Mouse (Mus musculus): ENCODE results near the gene Rorc.

Gene Rorc

DNA sequence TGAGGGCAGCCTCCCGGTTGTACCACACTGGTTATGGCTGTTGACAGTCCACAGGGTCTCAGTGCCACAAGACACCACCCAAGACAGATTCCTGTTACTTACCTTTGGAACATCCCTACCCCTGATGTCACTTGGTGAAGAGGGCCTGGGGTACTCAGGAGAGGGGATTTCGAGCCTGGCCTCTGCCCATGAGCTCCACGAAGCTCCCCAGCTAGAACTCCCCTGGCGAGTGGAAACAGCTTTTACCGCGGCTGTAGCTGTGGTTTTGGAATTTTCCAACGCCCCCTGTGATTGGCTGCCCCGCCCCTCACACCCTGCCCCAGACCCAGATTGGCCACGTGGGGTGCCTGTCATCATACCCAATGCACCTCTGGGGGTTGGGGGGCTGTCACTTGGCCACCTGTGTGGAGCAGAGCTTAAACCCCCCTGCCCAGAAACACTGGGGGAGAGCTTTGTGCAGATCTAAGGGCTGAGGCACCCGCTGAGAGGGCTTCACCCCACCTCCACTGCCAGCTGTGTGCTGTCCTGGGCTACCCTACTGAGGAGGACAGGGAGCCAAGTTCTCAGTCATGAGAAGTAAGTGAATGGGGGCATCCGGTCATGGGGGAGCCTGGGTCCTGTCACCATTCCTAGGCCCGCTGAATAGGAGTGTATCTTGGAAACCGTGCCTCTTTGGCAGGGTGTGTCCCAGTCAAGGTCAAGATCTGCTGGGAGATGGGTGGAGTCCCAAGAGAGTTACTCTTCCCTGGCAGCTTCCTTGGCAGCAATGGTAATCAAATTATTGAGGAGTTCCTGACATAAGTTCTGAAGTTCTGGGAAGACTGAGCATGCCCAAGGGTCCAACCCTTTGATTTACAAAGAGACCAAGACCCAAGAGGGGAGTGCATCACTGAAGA, 4.7 kb downstream of the Rorc start:
- DNase-seq (ENCODE audit: low read depth) = no peak

DNA sequence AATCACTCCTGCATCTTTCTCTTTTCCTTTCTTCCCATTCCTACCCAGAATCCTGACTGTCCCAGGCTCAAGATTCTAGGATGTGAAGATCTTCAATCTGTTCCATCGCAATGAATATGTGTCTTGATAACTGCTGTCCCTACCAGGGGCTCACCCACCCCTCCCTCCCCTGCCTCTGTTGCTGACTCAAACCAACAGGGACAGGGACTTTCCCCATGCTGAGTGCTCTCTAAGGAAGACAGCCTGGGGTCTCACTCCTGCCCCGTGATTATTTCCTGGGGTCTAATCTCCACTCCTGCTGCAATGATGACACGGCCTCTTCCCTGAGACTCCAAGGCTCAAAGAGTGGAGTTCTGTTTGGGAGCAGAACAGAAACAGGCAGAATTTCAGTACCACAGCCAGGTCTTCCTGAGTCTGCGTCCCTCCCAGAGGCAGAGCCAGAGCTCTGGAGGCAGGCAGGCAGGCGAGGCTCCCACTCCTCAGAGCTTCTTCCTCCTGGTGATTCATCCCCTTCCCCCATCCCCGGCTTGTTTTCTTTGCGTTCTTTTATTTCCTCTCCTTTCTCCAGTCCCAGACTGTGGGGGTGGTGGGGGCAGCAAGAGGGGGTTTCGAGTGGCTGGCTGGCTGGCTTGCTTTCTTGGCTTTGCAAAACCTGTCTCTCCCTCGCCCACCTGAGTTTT, 7.4 kb downstream of the Rorc start:
- peak; percentile 59 for DNase-seq (ENCODE audit: low read depth)

DNA sequence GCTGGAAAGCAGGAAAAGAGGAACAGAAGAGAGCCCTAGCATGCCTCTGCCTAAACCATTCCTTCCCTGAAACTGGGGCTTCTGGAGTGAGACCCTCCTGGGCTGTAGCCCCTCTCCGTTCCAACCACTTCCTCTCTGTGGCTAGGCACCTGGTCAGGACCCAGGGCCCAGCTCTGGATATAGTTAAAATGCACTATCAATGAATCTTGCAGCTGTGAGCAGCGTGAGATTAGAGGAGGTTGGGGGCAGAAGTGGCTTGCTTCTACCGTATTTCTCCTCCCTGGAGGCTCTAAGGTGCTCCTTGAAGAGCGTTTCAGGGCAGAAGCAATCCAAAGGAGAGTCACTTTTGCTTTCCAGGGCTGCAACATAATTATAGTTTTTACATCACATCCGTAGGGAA, 9.7 kb downstream of the Rorc start:
- DNase-seq (ENCODE audit: low read depth) = no peak

DNA sequence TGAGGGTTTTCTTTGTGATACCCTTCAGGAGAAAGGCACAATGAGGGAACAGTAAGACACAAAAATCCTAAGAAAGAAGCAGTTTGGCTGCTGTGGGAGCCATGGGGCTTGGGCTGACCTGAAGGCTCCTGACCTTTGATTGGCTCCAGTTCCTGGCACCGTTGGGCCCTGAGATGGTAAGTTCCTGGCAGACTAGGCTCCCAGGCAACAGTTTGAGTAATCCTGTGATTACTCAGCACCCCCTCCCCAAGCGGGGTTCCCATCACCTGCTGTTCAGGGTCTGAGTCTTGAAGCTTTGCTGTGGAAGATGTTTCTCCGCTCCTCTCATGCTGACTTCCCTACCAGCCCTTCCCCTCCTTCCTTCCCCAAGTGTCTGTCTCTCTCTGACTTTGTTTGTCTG, 10.9 kb downstream of the Rorc start:
- peak; percentile 24 for DNase-seq (ENCODE audit: low read depth)

DNA sequence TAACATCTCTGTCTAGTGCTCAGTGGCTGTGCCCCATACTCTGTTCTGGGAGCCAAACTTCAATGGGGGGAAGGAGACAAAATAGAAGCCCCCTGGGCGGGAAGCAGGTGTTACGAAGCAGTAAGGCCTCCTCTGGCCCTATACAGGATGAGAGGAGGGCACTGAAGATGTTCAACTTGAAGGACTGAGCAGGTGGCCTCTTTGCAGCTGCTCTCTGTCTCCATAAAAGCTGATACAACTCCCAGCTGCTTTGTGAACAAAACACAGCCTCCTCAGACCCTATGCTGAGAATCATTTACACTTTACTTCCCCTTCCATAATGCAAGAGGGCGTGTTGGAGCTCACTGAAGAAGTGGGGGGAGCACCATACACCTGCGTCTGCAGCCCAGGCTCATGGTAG, 14.1 kb downstream of the Rorc start:
- no peak for DNase-seq (ENCODE audit: low read depth)

DNA sequence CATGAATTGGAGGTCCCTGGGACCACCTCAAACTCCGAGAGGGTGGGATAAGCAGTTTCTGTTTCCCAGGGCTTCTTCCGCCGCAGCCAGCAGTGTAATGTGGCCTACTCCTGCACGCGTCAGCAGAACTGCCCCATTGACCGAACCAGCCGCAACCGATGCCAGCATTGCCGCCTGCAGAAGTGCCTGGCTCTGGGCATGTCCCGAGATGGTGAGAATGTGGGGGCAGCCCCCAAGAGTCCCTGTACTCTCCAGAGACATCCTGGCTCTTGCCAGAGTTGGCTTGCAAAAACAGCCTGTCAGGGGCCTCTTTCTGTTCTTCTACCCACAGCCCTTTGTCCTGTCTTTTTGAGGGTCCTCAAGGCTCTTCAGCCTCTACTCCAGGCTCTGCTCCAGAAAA, 14.8 kb downstream of the Rorc start:
- DNase-seq (ENCODE audit: low read depth) = no peak

DNA sequence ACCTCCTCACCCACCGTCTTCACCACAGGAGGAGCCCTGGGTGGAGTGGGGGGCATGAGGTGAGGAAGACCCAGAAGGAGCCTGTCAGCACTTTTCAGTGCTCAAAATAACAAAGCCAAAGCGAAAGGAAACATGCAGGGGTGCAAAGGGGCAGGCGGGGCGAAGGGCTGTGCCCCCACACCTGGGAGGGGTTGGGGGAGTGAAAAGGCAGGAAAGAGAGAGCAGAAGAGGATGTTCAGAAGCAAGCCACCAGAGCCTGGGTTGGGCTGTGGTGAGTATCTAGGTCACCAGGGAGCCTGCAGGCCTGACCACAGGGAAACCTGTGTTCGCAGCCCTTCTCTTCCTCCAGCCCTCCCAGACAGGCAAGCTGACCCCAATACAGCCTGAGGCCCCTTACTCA, 15.5 kb downstream of the Rorc start:
- DNase-seq (ENCODE audit: low read depth) = no peak

DNA sequence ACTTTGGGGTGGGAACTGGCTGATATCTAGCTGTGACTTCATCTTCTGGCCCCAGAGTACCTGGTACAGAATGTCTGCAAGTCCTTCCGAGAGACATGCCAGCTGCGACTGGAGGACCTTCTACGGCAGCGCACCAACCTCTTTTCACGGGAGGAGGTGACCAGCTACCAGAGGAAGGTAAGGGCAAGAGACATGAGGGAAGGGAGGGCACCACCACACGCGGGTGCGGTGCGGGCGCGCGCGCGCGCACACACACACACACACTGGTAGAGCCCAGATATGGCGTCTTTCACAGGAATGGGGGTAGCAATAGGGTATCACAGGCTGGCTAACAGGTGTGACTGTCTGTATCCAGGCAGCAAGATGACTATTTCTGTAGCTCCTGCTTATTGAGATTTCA, 16.8 kb downstream of the Rorc start:
- DNase-seq (ENCODE audit: low read depth) = no peak

DNA sequence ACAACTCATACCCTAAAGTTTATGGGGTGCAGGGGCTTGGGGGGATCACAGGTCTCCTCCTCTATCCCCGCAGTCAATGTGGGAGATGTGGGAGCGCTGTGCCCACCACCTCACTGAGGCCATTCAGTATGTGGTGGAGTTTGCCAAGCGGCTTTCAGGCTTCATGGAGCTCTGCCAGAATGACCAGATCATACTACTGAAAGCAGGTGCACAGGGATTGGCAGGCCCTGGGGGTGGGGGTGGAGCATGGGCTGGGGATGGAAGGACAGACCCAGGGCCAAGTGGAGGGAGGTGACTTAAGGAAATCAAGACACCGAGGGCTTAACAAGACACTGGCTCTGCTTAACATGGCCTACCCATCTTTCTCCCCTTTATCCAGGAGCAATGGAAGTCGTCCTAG, 18.4 kb downstream of the Rorc start:
- DNase-seq (ENCODE audit: low read depth) = no peak

DNA sequence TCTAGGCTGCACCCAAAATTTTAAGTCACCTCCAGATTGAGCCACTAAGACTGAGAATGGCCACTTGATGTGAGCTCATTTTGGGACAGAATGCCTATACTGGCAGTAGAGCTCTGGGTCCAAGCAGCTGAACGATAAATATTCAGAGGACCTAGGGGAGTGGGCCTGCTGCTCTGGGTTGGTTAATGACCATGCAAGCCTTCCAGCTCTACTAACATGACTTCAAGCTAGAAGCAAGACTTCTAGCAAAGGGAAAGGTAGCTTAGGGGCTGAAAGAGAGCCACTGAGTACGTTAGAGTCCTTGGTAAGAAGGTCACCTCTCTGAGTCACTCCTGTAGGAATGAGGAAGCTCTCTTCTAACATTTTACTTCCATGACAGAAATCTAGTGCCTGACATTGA, 19.5 kb downstream of the Rorc start:
- DNase-seq (ENCODE audit: low read depth) = no peak

DNA sequence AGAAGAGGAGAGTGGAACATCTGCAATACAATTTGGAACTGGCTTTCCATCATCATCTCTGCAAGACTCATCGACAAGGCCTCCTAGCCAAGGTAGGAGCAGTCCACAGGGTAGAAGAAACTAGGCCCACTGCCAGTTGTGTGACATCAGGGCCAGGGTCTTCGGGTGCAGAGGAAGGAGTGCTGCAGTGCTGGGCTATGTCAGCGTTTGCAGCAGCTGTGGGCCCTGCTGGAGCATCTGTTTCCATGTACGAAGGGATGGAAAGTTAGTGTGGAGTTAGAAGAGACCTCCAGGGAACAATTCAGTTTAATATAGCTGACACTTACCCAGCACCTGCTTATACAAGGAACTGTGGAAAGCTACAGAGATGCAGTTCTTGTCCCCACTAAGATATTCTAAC, 20.5 kb downstream of the Rorc start:
- no peak for DNase-seq (ENCODE audit: low read depth)

DNA sequence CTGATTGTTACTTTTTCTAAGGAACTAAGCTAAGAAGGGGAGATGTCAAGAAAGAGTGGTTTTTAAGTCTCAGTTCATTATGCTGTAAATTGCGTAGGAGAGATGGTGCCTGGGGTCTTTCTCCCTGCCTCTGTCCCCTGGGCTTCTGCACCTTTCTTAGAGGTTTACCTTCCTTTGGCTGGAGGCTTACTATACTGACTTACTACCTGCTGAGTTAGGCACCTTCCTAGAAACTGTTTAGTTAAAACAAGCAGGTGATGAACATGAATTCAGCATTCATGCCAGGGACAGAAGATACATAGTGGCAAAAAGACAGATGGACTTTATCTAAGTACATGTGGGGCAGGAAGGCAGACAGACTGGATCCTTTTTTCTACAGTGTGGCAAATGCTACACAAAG, 23.7 kb downstream of the Rorc start:
- DNase-seq (ENCODE audit: low read depth) = no peak

DNA sequence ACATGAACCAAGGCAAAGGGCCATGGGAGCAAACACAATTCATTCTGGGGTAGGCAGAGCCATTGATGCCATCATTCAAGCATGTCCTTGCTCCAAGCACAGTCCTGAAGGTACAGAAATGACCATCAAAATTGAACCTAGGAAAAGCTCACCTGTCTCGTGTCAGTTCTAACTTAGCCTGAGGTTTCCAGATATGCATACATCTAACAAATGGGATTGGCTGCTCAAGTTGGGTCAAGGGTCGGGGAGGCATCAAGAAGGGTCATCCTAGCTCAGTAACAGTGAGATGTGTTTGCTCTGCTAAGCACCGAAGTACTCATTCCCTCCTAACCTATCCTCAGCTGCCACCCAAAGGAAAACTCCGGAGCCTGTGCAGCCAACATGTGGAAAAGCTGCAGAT, 24.3 kb downstream of the Rorc start:
- no peak for DNase-seq (ENCODE audit: low read depth)

DNA sequence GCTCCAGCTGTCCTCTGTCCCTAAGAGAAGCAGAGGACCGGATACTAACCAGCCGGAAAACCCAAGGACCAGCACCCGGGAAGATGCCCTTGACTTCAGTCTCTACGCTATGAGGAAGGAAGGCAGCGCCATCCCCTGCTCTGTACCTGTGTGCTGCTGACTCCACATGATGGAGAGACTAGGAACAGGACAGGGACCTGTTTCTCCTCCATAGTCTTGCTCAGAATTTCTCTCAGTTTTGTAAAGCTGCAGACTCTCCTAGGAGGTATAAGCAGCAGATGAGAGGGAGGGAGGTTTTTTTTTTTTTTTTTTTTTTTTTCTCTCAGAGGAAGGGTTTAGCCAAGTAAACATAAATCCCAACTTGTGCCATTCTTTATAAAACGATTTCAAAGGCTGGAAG, 25.6 kb downstream of the Rorc start, which contains the start of gene Lingo4:
Gene Lingo4, plus strand, starts transcription at position 301 of the 400 bp plus-strand sequence.
- no peak for DNase-seq (ENCODE audit: low read depth)

DNA sequence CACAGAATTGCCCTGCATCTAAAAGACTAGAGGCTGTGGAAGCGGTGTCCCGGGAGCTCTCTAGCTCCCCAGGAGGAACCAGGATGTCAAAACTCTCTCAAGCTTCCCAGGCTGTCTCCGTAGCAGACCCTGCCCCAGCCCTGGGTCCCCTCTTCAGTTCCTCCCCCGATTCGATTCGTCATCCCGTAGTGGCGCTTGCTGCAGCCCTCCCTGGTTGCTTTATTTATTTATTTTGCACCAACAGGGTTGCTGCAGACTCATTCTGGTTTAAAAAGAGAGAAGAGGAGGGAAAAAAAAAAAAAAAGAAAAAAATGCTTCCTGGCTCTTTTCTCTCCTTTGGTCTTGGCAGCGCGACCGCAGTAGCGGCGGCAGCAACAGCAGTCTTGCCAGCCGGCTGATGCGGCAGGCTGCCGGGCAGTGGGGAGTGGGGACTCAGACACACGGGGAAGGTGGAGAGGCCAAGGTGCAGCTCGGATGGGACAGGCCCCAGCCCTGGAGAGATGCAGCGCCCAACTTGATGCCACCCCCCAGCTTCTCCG, 26.4 kb downstream of the Rorc start:
- peak; percentile 35 for DNase-seq (ENCODE audit: low read depth)

DNA sequence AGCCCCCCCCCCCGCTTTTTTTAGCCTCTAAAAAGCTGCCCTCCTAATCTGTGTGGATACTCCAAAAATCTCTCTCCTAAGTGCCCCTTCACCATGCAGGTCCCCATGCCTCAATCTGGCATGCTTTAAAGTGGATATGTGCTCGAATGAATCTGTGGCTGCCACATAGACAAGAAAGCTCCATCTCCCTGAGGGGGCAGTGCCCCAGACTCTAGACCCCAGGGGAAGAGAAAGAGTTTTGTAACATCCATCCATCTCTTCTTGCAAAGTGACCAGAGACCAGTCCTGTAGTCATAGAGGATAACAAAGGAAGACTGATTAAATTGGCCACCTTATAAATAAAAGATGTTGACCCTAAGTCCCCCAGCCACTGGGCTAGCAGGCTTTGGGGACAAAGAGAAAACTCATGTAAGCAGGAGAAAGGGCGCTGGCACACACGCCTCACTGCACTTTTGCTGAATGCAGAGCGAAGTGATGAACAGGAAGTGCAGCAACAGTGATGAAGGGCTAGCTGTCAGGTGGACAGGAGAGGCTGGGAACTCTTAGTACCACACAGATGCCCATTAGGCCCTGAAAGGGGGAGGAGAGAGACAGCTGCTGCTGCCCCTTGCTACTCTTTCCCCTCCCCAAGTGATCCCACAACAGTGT, 27.2 kb downstream of the Rorc start:
- DNase-seq (ENCODE audit: low read depth) = no peak

DNA sequence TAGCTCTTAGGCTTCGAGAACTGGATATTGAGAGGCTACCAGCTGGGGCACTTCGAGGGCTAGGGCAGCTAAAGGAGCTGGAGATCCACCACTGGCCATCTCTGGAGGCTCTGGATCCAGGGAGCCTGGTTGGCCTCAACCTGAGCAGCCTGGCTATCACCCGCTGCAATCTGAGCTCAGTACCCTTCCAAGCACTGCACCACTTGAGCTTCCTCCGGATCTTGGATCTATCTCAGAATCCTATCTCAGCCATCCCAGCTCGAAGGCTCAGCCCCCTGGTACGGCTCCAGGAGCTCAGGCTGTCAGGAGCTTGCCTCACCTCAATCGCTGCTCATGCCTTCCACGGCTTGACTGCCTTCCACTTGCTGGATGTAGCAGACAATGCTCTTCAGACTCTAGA, 29.9 kb downstream of the Rorc start:
- DNase-seq (ENCODE audit: low read depth) = no peak

DNA sequence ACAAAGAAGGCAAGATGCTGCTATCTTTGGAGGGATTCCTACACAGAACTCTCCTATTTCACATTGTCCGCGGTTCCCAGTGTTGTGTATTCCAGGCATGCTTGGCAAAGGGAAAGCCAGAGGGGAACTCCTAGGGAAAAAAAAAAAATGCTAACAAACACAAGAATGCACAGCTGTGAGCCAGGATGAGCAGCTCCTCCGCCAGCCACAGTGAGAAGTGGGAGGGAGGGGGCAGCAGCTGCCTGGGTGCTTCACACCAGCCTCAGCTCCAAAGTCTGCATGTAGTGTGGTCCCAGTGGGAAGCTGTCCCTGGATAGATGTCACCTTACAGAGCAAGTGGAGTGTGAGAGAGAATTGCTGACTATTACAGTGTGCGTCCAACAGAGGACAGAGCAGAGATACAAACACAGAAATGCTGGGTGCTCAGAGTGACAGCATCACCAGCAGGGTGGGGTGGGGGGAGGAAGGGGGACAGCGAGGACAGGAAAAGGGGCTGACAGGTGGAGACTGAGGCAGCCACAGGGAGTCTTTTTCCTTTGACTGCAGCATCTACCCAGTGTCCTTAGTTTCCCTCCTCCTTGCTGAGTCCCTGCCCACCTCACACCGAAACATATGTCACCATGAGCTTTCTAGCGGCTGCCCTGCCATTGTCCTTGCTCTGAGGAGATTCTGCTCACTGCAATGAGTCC, 31.9 kb downstream of the Rorc start:
- DNase-seq (ENCODE audit: low read depth) = peak; percentile 58

DNA sequence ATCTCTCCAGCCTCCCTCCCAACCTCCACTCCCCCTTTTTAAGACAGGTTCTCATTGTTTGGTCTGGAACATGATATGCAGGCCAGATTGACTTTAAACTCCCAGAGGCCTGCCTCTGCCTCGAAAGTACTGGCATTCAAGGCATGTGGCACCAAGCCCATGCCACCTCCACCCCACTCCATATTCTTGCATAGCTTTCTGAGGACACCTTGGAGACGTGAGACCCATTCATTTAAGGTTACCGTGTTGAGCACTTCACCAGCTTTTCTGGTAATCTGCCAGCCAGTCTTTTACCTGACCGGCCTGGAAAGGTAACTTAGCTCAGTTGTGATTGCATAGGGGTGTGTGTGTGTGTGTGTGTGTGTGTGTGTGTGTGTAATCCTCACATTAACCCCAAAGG, 33.0 kb downstream of the Rorc start:
- no peak for DNase-seq (ENCODE audit: low read depth)

DNA sequence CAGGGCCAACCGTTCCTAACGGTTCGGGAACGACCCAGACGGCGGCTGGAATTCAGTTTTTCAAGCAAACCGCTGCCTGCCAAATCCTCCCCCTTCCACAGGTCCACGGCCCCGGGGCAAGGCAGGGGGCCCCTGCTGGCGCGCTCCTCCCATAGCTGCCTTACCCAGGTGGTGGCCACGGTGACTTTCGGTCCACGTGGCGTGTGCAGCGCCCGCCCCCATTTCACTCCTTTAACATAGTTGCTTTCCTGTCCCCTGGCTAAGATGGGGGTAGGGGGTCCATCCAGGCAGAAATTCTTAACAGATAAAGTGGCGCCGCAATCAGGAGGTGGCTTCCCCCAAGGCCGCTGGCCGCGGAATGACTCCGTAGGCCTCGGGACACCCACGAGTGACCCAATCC, 39.9 kb downstream of the Rorc start:
- no peak for DNase-seq (ENCODE audit: low read depth)

DNA sequence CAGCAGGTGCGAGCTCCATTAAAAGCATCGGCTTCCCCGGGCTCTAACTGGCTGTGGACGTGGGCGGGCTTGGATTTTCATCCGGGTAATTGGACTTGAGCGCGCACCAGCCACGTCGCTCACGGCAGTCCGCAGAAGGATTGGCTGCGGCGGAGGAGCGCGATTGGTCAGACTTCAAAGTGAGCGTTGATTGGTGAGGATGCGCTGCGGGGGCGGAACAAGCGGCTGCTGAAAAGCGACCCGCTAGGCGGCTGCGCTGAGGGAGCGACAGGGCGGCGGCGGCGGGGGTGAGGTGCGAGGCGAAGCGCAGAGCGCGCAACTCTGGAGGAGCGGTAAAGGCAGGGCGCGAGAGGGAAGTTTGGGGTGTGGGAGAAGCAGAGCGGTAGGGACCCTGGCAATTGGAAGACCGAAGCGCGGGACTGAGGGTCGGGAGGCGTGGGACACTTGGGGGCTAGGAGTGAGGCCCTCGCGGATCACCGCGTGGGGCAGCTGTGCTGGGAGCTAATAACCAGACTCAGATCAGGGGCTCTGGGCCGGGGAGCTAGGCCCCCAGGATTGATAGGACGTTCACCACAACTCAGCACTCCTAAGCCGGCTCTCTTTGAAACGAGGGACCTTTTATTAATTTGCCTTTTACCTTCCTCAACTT, 40.6 kb downstream of the Rorc start, which contains the start of gene Tdrkh:
Gene Tdrkh, plus strand, starts transcription at position 243 of the 649 bp plus-strand sequence.
- peak; percentile 97 for DNase-seq (ENCODE audit: low read depth)

DNA sequence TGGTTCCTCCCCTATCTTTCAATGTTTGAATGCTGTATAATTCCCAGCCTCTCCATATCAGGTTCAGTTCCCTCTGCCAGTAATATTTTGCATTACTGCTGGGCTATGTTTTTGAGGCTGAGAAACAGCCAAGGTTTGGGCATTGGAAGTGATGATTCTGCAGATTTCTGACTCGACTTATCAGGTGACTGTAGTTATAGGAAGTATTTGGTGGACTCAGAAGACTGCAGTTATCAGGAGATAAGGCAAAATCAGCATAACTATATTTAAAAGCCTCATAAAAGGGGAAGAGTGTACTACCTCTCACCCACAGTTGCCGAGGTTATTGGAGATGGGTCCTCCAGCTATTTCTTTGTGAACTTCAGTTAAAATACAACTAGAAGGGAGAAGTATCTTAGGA, 58.4 kb downstream of the Rorc start:
- no peak for DNase-seq (ENCODE audit: low read depth)
